In the genomic region with DNA sequence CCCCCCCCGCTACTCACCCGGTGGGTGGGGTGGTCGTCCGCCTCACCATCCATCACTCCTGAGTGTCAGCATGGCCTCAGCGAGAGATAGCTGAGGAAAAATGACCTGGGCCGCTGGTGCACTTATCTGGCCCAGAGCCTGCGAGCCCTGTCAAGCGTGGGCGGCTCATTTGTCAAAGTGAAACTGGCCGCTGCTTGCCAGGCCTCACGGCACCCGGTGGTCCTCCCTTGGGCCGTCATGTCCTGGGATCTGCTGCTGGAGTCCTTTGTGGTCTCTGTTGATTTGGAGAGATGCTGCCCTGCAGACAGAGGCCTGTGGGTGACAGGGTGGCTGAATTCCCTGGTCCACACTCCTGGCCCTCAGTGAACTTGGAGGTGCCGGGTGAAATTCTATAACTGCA, we compare ENCODE assay signal across 8 mouse cellular contexts.
DNase-seq lines count a peak whose midpoint lies in the region; ATAC-seq and TF ChIP-seq lines count a peak whose summit lies in the region.

No protein-coding gene starts in this region.

- no peak overlapping the region for H3K27ac ChIP-seq in gastrocnemius, adult 2 months
- H3K27ac ChIP-seq in hindbrain, postnatal 0 days = no peak overlapping the region

- no peaks in the 10 kb centered on the region for H3K4me1 ChIP-seq in hindbrain, postnatal 0 days (ENCODE audit: insufficient read depth, low read length)

- TF ChIP-seq CTCF in gastrocnemius, adult 2 months (IDR thresholded peaks at IDR 0.05) = no peak
- TF ChIP-seq CTCF in hindbrain, postnatal 0 days (IDR thresholded peaks at IDR 0.05; ENCODE audit: low read depth) = no peak

- H3K4me2 ChIP-seq in hindbrain, postnatal 0 days (ENCODE audit: low read depth, low read length) = peak overlapping the region; percentile 23

- no peak overlapping the region for H3K9ac ChIP-seq in hindbrain, postnatal 0 days (replicated peaks; ENCODE audit: low read length)

- no peaks in the 10 kb centered on the region for H3K9me3 ChIP-seq in hindbrain, postnatal 0 days (ENCODE audit: low read length)

- no peaks in the 10 kb centered on the region for H3K27me3 ChIP-seq in hindbrain, postnatal 0 days (ENCODE audit: insufficient read depth, low read length)

- WGBS in hindbrain, postnatal 0 days = 16% methylated on average over 13 of the region's 14 CpGs

- intact Hi-C loops in gastrocnemius, adult 2 months (cut with DNase I) = no loop called here

- no peak for ATAC-seq in hindbrain, postnatal 0 days
- no peak for ATAC-seq in frontal cortex, adult (ENCODE audit: low TSS enrichment)

- no peak for DNase-seq in gastrocnemius, adult 2 months
- no peak for DNase-seq in gastrocnemius, postnatal 4 days (ENCODE audit: low spot score in 2 of 2)
- DNase-seq in adrenal gland, postnatal 10 days = peak; percentile 35
- DNase-seq in hindbrain, postnatal 0 days (ENCODE audit: low spot score) = peak; percentile 40
- peak; percentile 68 for DNase-seq in lung, postnatal 25 days (ENCODE audit: low spot score)
- no peak for DNase-seq in frontal cortex, postnatal 36 days (ENCODE audit: low spot score in 2 of 2)
- no peak for DNase-seq in c-Kit-positive CD71-positive TER-119-positive erythroid progenitor cells, embryonic 14.5 days (ENCODE audit: low spot score)

- no peaks in the 10 kb centered on the region for H3K36me3 ChIP-seq in hindbrain, postnatal 0 days (ENCODE audit: insufficient read depth, low read length)

- H3K4me3 ChIP-seq in gastrocnemius, adult 2 months = peak overlapping the region; percentile 66
- no peak overlapping the region for H3K4me3 ChIP-seq in hindbrain, postnatal 0 days (ENCODE audit: low read length)

Comparison
In these comparisons a context has a peak if more than half of its experiments do, and no peak if none do; other contexts are left out.
1. DNase-seq: peak in adrenal gland, postnatal 10 days (single experiment), hindbrain, postnatal 0 days (single experiment) and lung, postnatal 25 days (single experiment); none in gastrocnemius, adult 2 months (single experiment), gastrocnemius, postnatal 4 days (0 of 2), frontal cortex, postnatal 36 days (0 of 2) and c-Kit-positive CD71-positive TER-119-positive erythroid progenitor cells, embryonic 14.5 days (single experiment).